Mouse (Mus musculus) heart, adult 2 months (tissue): ENCODE data around the gene Slc25a1.

ENCODE experiments used
- CTCF ChIP-seq: fragments of 200-600 bp; IDR thresholded peaks from 2 replicates; pipeline ENCODE4 v1.8.1; 2022; ENCODE audit warnings: antibody characterized with exemption, mild to moderate bottlenecking, moderate library complexity
- POLR2A ChIP-seq: fragments of 200-500 bp; IDR thresholded peaks from 2 replicates; pipeline ENCODE4 v1.6.1; 2011; ENCODE audit warnings: mild to moderate bottlenecking, low read depth, low read length, control low read depth; ENCODE audit not compliant: insufficient read depth

- no peak for TF ChIP-seq CTCF
- no peak for TF ChIP-seq POLR2A
These were observed 21.4 kb upstream of the Slc25a1 start for GRCm38 (mm10) chr16:17949421-17949877.
